Mouse (Mus musculus) T-helper 17 cell (primary cell): ENCODE measurements at regions not wholly inside any gene's neighbourhood (a gene's known extent, or its start where the extent isn't known, plus 50 kb on each side); places are given as distances from the start of the nearest gene placed in this dataset.

Experiments used
- in situ Hi-C, 2 experiments: fragments of 300-600 bp; cut with MboI, MseI; formaldehyde crosslinking; loops; 1 replicate in 1 of 2; 2 replicates in 1 of 2; pipeline ENCODE4 v1.15.1; 2025; ENCODE audit warnings: high pct_unique_total_duplicates in 2 of 2

GRCm38 (mm10) chr5:106321023-106321422 is 136.9 kb downstream of the Barhl2 start:
- in situ Hi-C loops: no loop called here

GRCm38 (mm10) chr5:106320039-106320438 is 137.9 kb downstream of the Barhl2 start:
- in situ Hi-C loops: no loop called here

GRCm38 (mm10) chr5:106318246-106318645 is 139.7 kb downstream of the Barhl2 start:
- in situ Hi-C loops: no loop called here

- in situ Hi-C loops: no loop called here
Observed at GRCm38 (mm10) chr5:106313874-106314273, 144.1 kb downstream of the Barhl2 start.

- in situ Hi-C loops: no loop called here
Observed at GRCm38 (mm10) chr5:106301372-106301771, 156.6 kb downstream of the Barhl2 start.

GRCm38 (mm10) chr5:106296721-106297120 is 161.2 kb downstream of the Barhl2 start:
- in situ Hi-C loops: no loop called here

GRCm38 (mm10) chr5:106295993-106296392 is 162.0 kb downstream of the Barhl2 start:
- in situ Hi-C loops: no loop called here

- in situ Hi-C loops: no loop called here
Observed at GRCm38 (mm10) chr5:106295538-106295937, 162.4 kb downstream of the Barhl2 start.

- in situ Hi-C loops: no loop called here
Observed at GRCm38 (mm10) chr5:106292387-106293229, 165.4 kb downstream of the Barhl2 start.

GRCm38 (mm10) chr5:106285152-106285551 is 172.8 kb downstream of the Barhl2 start:
- in situ Hi-C loops: no loop called here

GRCm38 (mm10) chr5:106284731-106285130 is 173.2 kb downstream of the Barhl2 start:
- in situ Hi-C loops: no loop called here

- in situ Hi-C loops: no loop called here
Observed at GRCm38 (mm10) chr5:106282646-106283045, 175.3 kb downstream of the Barhl2 start.

GRCm38 (mm10) chr5:106277786-106278185 is 180.2 kb downstream of the Barhl2 start:
- in situ Hi-C loops: no loop called here

- in situ Hi-C loops: no loop called here
Observed at GRCm38 (mm10) chr5:106277231-106277630, 180.7 kb downstream of the Barhl2 start.

- in situ Hi-C loops: no loop called here
Observed at GRCm38 (mm10) chr5:106276186-106276585, 181.8 kb downstream of the Barhl2 start.

GRCm38 (mm10) chr5:106274617-106275016 is 183.3 kb downstream of the Barhl2 start:
- in situ Hi-C loops: no loop called here

- in situ Hi-C loops: no loop called here
Observed at GRCm38 (mm10) chr5:106264536-106264935, 193.4 kb downstream of the Barhl2 start.

GRCm38 (mm10) chr5:106257179-106257578 is 200.8 kb downstream of the Barhl2 start:
- in situ Hi-C loops: no loop called here

- in situ Hi-C loops: no loop called here
Observed at GRCm38 (mm10) chr5:106229154-106229553, 228.8 kb downstream of the Barhl2 start.

GRCm38 (mm10) chr5:106224141-106224540 is 233.8 kb downstream of the Barhl2 start:
- in situ Hi-C loops: no loop called here

- in situ Hi-C loops: no loop called here
Observed at GRCm38 (mm10) chr5:106209543-106209942, 248.4 kb downstream of the Barhl2 start.

GRCm38 (mm10) chr5:106207706-106208105 is 250.3 kb downstream of the Barhl2 start:
- in situ Hi-C loops: no loop called here

- in situ Hi-C loops: no loop called here
Observed at GRCm38 (mm10) chr5:106205724-106206123, 252.2 kb downstream of the Barhl2 start.
